Mouse (Mus musculus) stomach, postnatal 0 days (tissue): ENCODE measurements at regions not wholly inside any gene's neighbourhood (a gene's known extent, or its start where the extent isn't known, plus 50 kb on each side); places are given as distances from the start of the nearest gene placed in this dataset.
"Not testable (repeated sequence)": the region's sequence is repeated elsewhere in the genome, so short reads cannot be mapped to it uniquely, and the experiment has no call there.

Source experiments
- ATAC-seq: fragments of 200-750 bp; cut with Nextera tagmentation; 2 replicates; pipeline ENCODE4 v1.8.0; 2017; ENCODE audit not compliant: low FRiP score, low TSS enrichment
- DNase-seq: peaks from one replicate; pipeline ENCODE4 v3.0.0-alpha.2; 2016; ENCODE audit warnings: low spot score
- H3K27ac ChIP-seq: fragments of 300-500 bp; sonication (generic); replicated peaks from 2 replicates; pipeline ENCODE4 v1.5.1; 2014; ENCODE audit warnings: mild to moderate bottlenecking, control low read depth
- H3K27me3 ChIP-seq: fragments of 300-500 bp; sonication (generic); 2 replicates; pipeline ENCODE4 v1.6.1; 2014; ENCODE audit warnings: low read length; ENCODE audit not compliant: control insufficient read depth, insufficient read depth
- H3K36me3 ChIP-seq: fragments of 300-500 bp; sonication (generic); 2 replicates; pipeline ENCODE4 v1.6.1; 2014; ENCODE audit warnings: low read length, mixed read lengths; ENCODE audit not compliant: control insufficient read depth, insufficient read depth
- H3K4me1 ChIP-seq: fragments of 300-500 bp; sonication (generic); replicated peaks from 2 replicates; pipeline ENCODE4 v1.6.1; 2014; ENCODE audit warnings: antibody characterized with exemption; ENCODE audit not compliant: control insufficient read depth, insufficient read depth
- H3K4me2 ChIP-seq: fragments of 300-500 bp; sonication (generic); replicated peaks from 2 replicates; pipeline ENCODE4 v1.6.1; 2014; ENCODE audit warnings: low read depth, mild to moderate bottlenecking, control low read depth, moderate library complexity
- H3K4me3 ChIP-seq: fragments of 300-500 bp; sonication (generic); 2 replicates; pipeline ENCODE4 v1.5.1; 2014; ENCODE audit warnings: low read depth, low read length, control low read depth
- H3K9ac ChIP-seq: fragments of 300-500 bp; sonication (generic); 2 replicates; pipeline ENCODE4 v1.6.1; 2014; ENCODE audit warnings: mild to moderate bottlenecking, low read length, control low read depth, mixed read lengths
- H3K9me3 ChIP-seq: fragments of 300-500 bp; sonication (generic); 2 replicates; pipeline ENCODE4 v1.6.1; 2016; ENCODE audit warnings: low read length; ENCODE audit not compliant: control insufficient read depth
- CTCF ChIP-seq: IDR thresholded peaks from 2 replicates; pipeline ENCODE4 v1.5.1; 2016; ENCODE audit warnings: antibody characterized with exemption, low read depth, mild to moderate bottlenecking, moderate library complexity
- EP300 ChIP-seq: optimal IDR thresholded peaks from 2 replicates; pipeline ENCODE3; 2016; ENCODE audit warnings: antibody characterized with exemption
- WGBS: fragments of 180-500 bp; shearing (Covaris S2); extraction: QIAGEN DNeasy Blood & Tissue Kit; methylation state at CpG from one replicate; pipeline ENCODE4 v1.1.7; 2014; 5-methylcytosine and 5-hydroxymethylcytosine counted together

GRCm38 (mm10) chr9:83719811-83720210 is 86.3 kb downstream of the Elovl4 start:
- TF ChIP-seq CTCF (no peak), EP300 (no peak)
- H3K27ac ChIP-seq = no peak overlapping the region
- no peaks in the 10 kb centered on the region for H3K9me3 ChIP-seq
- H3K4me2 ChIP-seq = no peak overlapping the region
- H3K36me3 ChIP-seq = no peaks in the 10 kb centered on the region
- ATAC-seq (no peak), DNase-seq (no peak)
- H3K27me3 ChIP-seq = no peaks in the 10 kb centered on the region
- WGBS = 48% methylated on average over 4 of the region's 4 CpGs
- H3K4me1 ChIP-seq = no peaks in the 10 kb centered on the region
- no peak overlapping the region for H3K9ac ChIP-seq
- H3K4me3 ChIP-seq = no peak overlapping the region

DNA sequence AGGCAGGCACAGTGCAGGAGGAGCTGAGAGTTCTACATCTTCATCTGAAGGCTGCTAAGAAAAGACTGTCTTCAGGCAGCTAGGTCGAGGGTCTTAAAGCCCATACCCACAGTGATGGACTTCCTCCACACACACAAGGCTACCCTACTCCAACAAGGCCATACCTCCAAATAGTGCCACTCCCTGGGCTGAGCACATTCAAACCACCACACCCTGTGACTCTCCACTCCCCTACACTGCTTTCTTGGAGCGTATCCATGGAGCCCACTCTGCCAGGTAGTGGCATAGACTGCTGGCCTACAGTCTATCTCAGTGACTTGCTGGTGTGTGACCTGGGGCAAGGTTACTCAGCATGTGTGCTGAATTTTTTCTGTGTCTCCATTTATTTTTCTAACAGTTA is 88.0 kb downstream of the Elovl4 start:
- H3K4me1 ChIP-seq, ATAC-seq, H3K9ac ChIP-seq, H3K36me3 ChIP-seq, H3K9me3 ChIP-seq, DNase-seq, H3K4me2 ChIP-seq, H3K27ac ChIP-seq, H3K27me3 ChIP-seq, H3K4me3 ChIP-seq: not testable (repeated sequence)
- 79% methylated on average over 2 of the region's 2 CpGs for WGBS

- no peak for ATAC-seq
- no peak for DNase-seq
- Histone ChIP-seq H3K27me3 (no peaks in the 10 kb centered on the region), H3K4me1 (no peaks in the 10 kb centered on the region), H3K9ac (no peak overlapping the region), H3K4me3 (no peak overlapping the region), H3K9me3 (no peaks in the 10 kb centered on the region), H3K27ac (no peak overlapping the region), H3K4me2 (no peak overlapping the region), H3K36me3 (no peaks in the 10 kb centered on the region)
- TF ChIP-seq CTCF (no peak), EP300 (no peak)
- 52% methylated on average over 5 of the region's 5 CpGs for WGBS
Observed at GRCm38 (mm10) chr9:83716101-83716763, 89.8 kb downstream of the Elovl4 start.

GRCm38 (mm10) chr9:83707361-83707760 is 98.7 kb downstream of the Elovl4 start:
- H3K9ac ChIP-seq = no peak overlapping the region
- no peak overlapping the region for H3K4me2 ChIP-seq
- no peaks in the 10 kb centered on the region for H3K9me3 ChIP-seq

GRCm38 (mm10) chr9:83706071-83706470 is 100.0 kb downstream of the Elovl4 start:
- no peak overlapping the region for H3K27ac ChIP-seq
- 71% methylated on average over 6 of the region's 6 CpGs for WGBS
- no peak for TF ChIP-seq CTCF
- no peak for TF ChIP-seq EP300
- H3K4me3 ChIP-seq = no peak overlapping the region
- ATAC-seq (no peak), DNase-seq (no peak)
- H3K9ac ChIP-seq = no peak overlapping the region
- no peaks in the 10 kb centered on the region for H3K4me1 ChIP-seq
- H3K36me3 ChIP-seq = no peaks in the 10 kb centered on the region
- H3K27me3 ChIP-seq = no peaks in the 10 kb centered on the region
- H3K4me2 ChIP-seq = no peak overlapping the region
- no peaks in the 10 kb centered on the region for H3K9me3 ChIP-seq

More at GRCm38 (mm10) chr9:83707361-83707760, 98.7 kb downstream of the Elovl4 start:
- TF ChIP-seq CTCF (no peak), EP300 (no peak)
- no peaks in the 10 kb centered on the region for H3K27me3 ChIP-seq
- DNase-seq = no peak
- no peak overlapping the region for H3K27ac ChIP-seq
- ATAC-seq = no peak
- no peaks in the 10 kb centered on the region for H3K36me3 ChIP-seq
- WGBS = 57% methylated on average over 3 of the region's 3 CpGs
- no peak overlapping the region for H3K4me3 ChIP-seq
- no peaks in the 10 kb centered on the region for H3K4me1 ChIP-seq

- TF ChIP-seq EP300 (no peak), CTCF (no peak)
Observed at GRCm38 (mm10) chr9:83704186-83704585, 101.9 kb downstream of the Elovl4 start.

More at GRCm38 (mm10) chr9:83704186-83704585, 101.9 kb downstream of the Elovl4 start:
- no peaks in the 10 kb centered on the region for H3K27me3 ChIP-seq
- H3K36me3 ChIP-seq = no peaks in the 10 kb centered on the region
- H3K9ac ChIP-seq = no peak overlapping the region
- no peak for ATAC-seq
- H3K4me3 ChIP-seq = no peak overlapping the region
- H3K4me1 ChIP-seq = no peaks in the 10 kb centered on the region
- H3K4me2 ChIP-seq = no peak overlapping the region
- no peak overlapping the region for H3K27ac ChIP-seq
- H3K9me3 ChIP-seq = no peaks in the 10 kb centered on the region
- DNase-seq = no peak
